In the genomic region with DNA sequence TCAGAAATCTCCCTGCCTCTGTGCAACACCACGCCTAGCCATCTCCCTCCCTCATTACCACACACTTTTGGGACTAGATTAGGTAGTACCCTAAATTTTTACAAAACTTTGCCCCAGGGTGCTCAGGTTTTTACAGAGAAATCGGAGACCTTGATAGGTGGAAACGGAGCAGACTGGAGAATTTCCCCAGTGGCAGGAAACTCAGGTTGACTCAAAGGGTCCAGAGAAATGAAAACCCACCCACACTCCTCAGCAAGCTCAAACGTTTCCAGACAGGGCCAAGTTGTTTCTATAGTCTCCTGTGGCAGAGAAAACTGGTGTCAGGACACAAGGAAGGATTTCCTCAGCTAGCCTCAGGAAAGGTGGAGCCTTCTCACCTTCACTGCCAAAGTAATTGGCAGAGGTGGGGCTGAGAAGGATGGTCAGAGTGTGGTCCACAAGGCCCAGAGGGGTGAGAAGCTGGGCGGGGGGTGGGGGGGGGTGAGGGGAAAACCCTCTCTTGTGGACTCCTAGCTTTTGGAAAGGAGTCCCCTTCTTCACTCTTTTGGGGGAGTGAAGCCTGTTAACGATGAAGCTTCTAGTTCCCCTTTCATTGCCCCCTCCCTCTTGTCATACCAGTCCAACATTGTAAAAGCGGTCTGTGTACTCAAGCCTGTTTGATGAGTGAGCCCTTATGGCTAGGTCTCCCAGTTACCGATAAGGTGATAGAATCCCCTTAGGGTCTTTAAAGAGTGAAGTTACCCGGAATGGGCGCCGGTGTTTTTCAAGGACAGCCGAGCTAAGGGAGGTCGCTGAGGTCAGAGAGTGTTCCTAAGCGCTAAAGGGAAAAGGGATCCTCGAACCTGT, we compare ENCODE assay signal across 8 mouse cellular contexts. TPM values are rescaled to one million over a fixed set of nuclear protein-coding genes. Genes with fewer than 3 reads are reported as not detected.
A peak's percentile ranks its signal among the peaks of the same experiment; 100 is the strongest.
DNase-seq lines count a peak whose midpoint lies in the region; ATAC-seq and TF ChIP-seq lines count a peak whose summit lies in the region.

No protein-coding gene starts in this region.

- no peaks in the 10 kb centered on the region for H3K36me3 ChIP-seq in kidney, adult 2 months (ENCODE audit: control insufficient read depth, insufficient read depth, low read length)
- no peaks in the 10 kb centered on the region for H3K36me3 ChIP-seq in hindbrain, embryonic 12.5 days
- H3K36me3 ChIP-seq in midbrain, embryonic 14.5 days (ENCODE audit: control insufficient read depth, insufficient read depth, low read length): peaks cover 6% of the 10 kb centered on the region; the same call in 1 of the 2 replicates

- WGBS in kidney, adult 2 months: 16% methylated on average over 15 of the region's 15 CpGs
- WGBS in hindbrain, embryonic 12.5 days: 15% methylated on average over 15 of the region's 15 CpGs
- 15% methylated on average over 15 of the region's 15 CpGs for WGBS in midbrain, embryonic 14.5 days

- TF ChIP-seq CTCF in kidney, adult 2 months (conservative IDR thresholded peaks at IDR 0.05; ENCODE audit: insufficient read depth, insufficient read length, low read depth, low read length): no peak

- H3K4me3 ChIP-seq in kidney, adult 2 months (ENCODE audit: insufficient read depth, low read depth, low read length): peak overlapping the region; percentile 88
- peak overlapping the region; percentile 78 for H3K4me3 ChIP-seq in hindbrain, embryonic 12.5 days
- H3K4me3 ChIP-seq in midbrain, embryonic 14.5 days (replicated peaks; ENCODE audit: low read depth, low read length): peak overlapping the region; percentile 92

- H3K27me3 ChIP-seq in kidney, adult 2 months (replicated peaks; ENCODE audit: control insufficient read depth, insufficient read depth, low read length): no peaks in the 10 kb centered on the region
- no peaks in the 10 kb centered on the region for H3K27me3 ChIP-seq in hindbrain, embryonic 12.5 days
- H3K27me3 ChIP-seq in midbrain, embryonic 14.5 days (ENCODE audit: control insufficient read depth, insufficient read depth, low read length): no peaks in the 10 kb centered on the region

- peak overlapping the region; percentile 93 for H3K27ac ChIP-seq in kidney, adult 2 months (ENCODE audit: insufficient read depth, low read depth, low read length)
- peak overlapping the region; percentile 98 for H3K27ac ChIP-seq in hindbrain, embryonic 12.5 days
- H3K27ac ChIP-seq in midbrain, embryonic 14.5 days (replicated peaks; ENCODE audit: low read depth, low read length): peak overlapping the region; percentile 95

- H3K4me2 ChIP-seq in hindbrain, embryonic 12.5 days (replicated peaks): peak overlapping the region; percentile 79
- H3K4me2 ChIP-seq in midbrain, embryonic 14.5 days (ENCODE audit: low read length): peak overlapping the region; percentile 99

- no peak for TF ChIP-seq POLR2A in kidney, adult 2 months (IDR thresholded peaks at IDR 0.05; ENCODE audit: low read depth, low read length)

- H3K9ac ChIP-seq in hindbrain, embryonic 12.5 days: peak overlapping the region; percentile 89
- peak overlapping the region; percentile 98 for H3K9ac ChIP-seq in midbrain, embryonic 14.5 days (replicated peaks; ENCODE audit: low read length)

- H3K9me3 ChIP-seq in hindbrain, embryonic 12.5 days (replicated peaks): no peaks in the 10 kb centered on the region
- H3K9me3 ChIP-seq in midbrain, embryonic 14.5 days (ENCODE audit: control insufficient read depth, low read length): no peaks in the 10 kb centered on the region

- ATAC-seq in hindbrain, embryonic 12.5 days (ENCODE audit: low FRiP score): peak; percentile 0; the same call in 1 of the 2 replicates
- ATAC-seq in midbrain, embryonic 14.5 days (ENCODE audit: low FRiP score, low TSS enrichment): 0 out of 2 replicates have a peak, but pooled peaks have one; percentile 1

- H3K4me1 ChIP-seq in kidney, adult 2 months (ENCODE audit: control insufficient read depth, insufficient read depth, low read length): peaks cover 36% of the 10 kb centered on the region
- H3K4me1 ChIP-seq in hindbrain, embryonic 12.5 days: peaks cover 34% of the 10 kb centered on the region
- peaks cover 22% of the 10 kb centered on the region for H3K4me1 ChIP-seq in midbrain, embryonic 14.5 days (ENCODE audit: control insufficient read depth, insufficient read depth, low read length)

- no peak for DNase-seq in kidney, adult 2 months
- DNase-seq in kidney, adult 11 months: no peak
- peak; percentile 85 for DNase-seq in MEL-GATA-1-ER (ENCODE audit: extremely low read depth, low read depth)
- no peak for DNase-seq in midbrain, embryonic 14.5 days
- no peak for DNase-seq in retina, postnatal 1 day
- DNase-seq in left cerebral cortex, adult 8-10 months (ENCODE audit: low spot score in 2 of 2): no peak
- no peak for DNase-seq in thymus, adult 18-20 months

RNA-seq across cellular contexts. Expression of a gene that starts 14.6 kb away (rescaled TPM):
- polyA plus RNA-seq in kidney, adult 2 months (2012; rRNA removed): 74.5 and 80.7 TPM in 2 replicates
- polyA plus RNA-seq in hindbrain, embryonic 12.5 days (2016; fragmentation: Nextera tagmentation; extraction: Ambion mirVana): 171 and 179 TPM in 2 replicates
- polyA plus RNA-seq in midbrain, embryonic 14.5 days (2014; fragmentation: Nextera tagmentation; extraction: Ambion mirVana): 122 and 134 TPM in 2 replicates
- total RNA-seq in left cerebral cortex, adult 8-10 months (2022): 100 to 1,000 TPM; 228 to 247 (median 232) TPM

RNA-seq across cellular contexts. Expression of a gene that starts 32.6 kb away (rescaled TPM):
- polyA plus RNA-seq in kidney, adult 2 months (2012; rRNA removed): 0.06 TPM in 1 of 2 replicates, not detected in the other
- not detected in 2 replicates for polyA plus RNA-seq in hindbrain, embryonic 12.5 days (2016; fragmentation: Nextera tagmentation; extraction: Ambion mirVana)
- polyA plus RNA-seq in midbrain, embryonic 14.5 days (2014; fragmentation: Nextera tagmentation; extraction: Ambion mirVana): not detected in 2 replicates
- total RNA-seq in left cerebral cortex, adult 8-10 months (2022): not detected

RNA-seq across cellular contexts. Expression of a gene that starts 44.7 kb away (rescaled TPM):
- 180 and 193 TPM in 2 replicates for polyA plus RNA-seq in kidney, adult 2 months (2012; rRNA removed)
- polyA plus RNA-seq in hindbrain, embryonic 12.5 days (2016; fragmentation: Nextera tagmentation; extraction: Ambion mirVana): 152 and 155 TPM in 2 replicates
- 110 and 114 TPM in 2 replicates for polyA plus RNA-seq in midbrain, embryonic 14.5 days (2014; fragmentation: Nextera tagmentation; extraction: Ambion mirVana)
- total RNA-seq in left cerebral cortex, adult 8-10 months (2022): 10 to 100 TPM; 85.5 to 93.2 (median 89.8) TPM
